Mouse (Mus musculus): Measurements from ENCODE around the gene Gpr68. TPM values are rescaled to one million over a fixed set of nuclear protein-coding genes. Genes with fewer than 3 reads are reported as not detected.

Gpr68 gene
- total RNA-seq (2018; cell fraction: chromatin; rRNA removed): 1 to 10 TPM in 8 of 26 experiments, under 1 TPM in 16, not detected in 2; 0.22 to 4.4 (median 0.70) TPM
- 1 to 10 TPM in 10 of 26 experiments, under 1 TPM in 16; 0.15 to 3.5 (median 0.73) TPM for total RNA-seq (2018; cell fraction: cytosol; rRNA removed)
- 1 to 10 TPM in 20 of 26 experiments, under 1 TPM in 6; 0.34 to 3.0 (median 1.5) TPM for total RNA-seq (2018; cell fraction: nucleus; rRNA removed)
- polyA plus RNA-seq (2018): 0.07 to 1.3 TPM (median 0.72 TPM) in 3 replicates

DNA sequence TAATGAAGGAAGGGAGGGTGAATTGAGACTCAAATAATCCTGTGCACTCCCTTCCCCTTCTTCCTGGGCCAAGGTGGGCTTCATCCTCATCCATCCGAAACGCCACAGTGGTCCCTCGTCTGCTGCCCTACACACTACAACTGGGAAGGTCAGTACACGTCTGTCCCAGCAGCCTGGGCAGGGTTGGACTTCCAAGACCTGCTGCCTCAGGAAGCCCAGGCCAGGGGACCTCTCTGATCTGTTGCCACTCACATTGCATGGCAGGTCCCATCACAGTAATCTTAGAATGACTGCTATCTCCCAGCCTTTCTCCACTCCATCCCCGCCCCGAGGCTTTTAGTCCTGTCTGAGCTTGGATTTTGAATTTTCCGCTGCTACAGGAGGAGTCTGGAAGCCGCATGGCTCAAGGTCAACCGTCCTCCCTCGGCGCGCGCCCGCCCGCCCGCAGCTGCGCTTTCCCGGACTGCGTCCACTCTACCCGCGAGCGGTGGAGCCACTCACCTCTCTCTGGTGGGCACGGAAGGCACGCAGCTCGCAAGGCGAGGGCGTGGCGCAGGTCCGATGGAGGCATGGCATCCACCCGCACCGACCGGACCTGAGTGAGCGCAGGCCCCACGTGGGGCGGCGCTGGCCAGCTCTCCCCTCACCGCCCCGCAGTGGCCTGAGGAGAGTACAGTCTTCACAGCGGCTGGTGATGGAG lies at the start of gene Gpr68:
TSS of gene Gpr68 (minus strand) at position 601 of the 700 bp plus-strand sequence.
- Histone ChIP-seq H3K79me2 (ENCODE audit: inconsistent target) (no peaks in the 10 kb centered on the region), H3K27ac (no peak within 1 kb of the TSS), H3K36me3 (ENCODE audit: inconsistent target) (no peaks in the 10 kb centered on the region), H3K4me3 (ENCODE audit: inconsistent target) (no peak within 1 kb of the TSS)
- WGBS (ENCODE audit: missing documents): 8% methylated on average over 35 of the region's 39 CpGs

DNA sequence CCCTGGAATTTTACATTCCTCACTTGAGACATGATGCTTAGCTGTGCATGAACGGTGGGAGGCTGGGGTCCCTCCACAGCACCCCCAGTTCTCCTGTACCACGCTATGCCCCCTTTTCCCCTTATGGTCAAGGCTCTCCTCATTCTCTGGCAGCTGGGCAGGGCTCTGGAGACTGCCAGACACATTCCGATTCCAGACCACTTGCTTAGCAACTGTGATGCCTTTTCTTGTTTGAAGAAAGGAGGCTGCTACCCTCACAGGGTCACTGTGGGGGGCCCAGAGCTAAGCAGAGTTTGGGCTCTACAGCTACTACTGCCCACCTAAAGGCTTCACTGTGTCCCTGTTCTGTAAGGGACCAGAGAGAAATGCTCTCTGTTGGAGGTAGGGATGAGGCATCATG lies 49.3 kb upstream of the Gpr68 start:
- 95% methylated on average over 3 of the region's 3 CpGs for WGBS (ENCODE audit: missing documents)
- H3K27ac ChIP-seq: no peak overlapping the region
- H3K36me3 ChIP-seq (ENCODE audit: inconsistent target): no peaks in the 10 kb centered on the region
- H3K4me3 ChIP-seq (ENCODE audit: inconsistent target): no peak overlapping the region
- no peaks in the 10 kb centered on the region for H3K79me2 ChIP-seq (ENCODE audit: inconsistent target)

DNA sequence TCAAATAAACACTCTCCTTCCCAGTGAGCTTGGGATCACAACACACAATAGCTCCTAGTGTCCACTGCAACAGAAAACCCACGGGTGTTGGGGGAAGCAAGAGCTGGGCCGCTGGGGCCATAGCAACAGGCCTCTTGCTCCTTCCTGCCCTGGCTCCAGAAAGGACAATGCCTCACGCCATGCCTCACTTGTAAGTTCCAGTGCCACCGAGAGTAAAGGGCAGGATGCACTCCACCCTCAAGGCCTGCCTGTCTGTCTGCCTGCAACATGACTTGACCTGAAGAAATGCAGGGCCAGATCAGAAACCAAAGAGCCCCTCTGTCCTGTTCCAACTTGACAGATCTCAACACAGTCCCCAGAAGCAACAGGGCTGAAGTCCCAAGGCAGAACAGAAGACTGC lies 48.8 kb upstream of the Gpr68 start:
- no peaks in the 10 kb centered on the region for H3K79me2 ChIP-seq (ENCODE audit: inconsistent target)
- no peaks in the 10 kb centered on the region for H3K36me3 ChIP-seq (ENCODE audit: inconsistent target)
- 96% methylated on average over 4 of the region's 4 CpGs for WGBS (ENCODE audit: missing documents)
- no peak overlapping the region for H3K4me3 ChIP-seq (ENCODE audit: inconsistent target)
- H3K27ac ChIP-seq: no peak overlapping the region

DNA sequence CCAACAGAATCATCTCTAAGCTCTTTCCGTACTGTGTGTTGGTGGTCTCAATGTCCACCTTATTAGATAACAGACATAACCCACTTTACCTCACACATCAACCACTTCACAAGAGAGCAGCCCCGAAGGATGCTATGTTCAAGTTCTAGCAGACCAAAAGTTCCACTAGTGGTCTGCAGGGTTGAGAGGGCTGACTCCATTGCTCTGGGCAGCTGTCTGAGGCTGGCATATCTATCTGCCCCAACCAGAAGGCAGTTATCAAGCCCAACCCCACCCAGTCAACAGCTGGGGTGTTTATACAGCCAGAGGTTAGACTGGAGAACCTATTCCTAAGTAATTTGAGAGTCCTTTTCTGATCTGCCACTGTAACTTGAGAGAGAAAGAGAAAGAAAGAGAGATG lies 48.0 kb upstream of the Gpr68 start:
- no peak overlapping the region for H3K4me3 ChIP-seq (ENCODE audit: inconsistent target)
- no peaks in the 10 kb centered on the region for H3K79me2 ChIP-seq (ENCODE audit: inconsistent target)
- H3K36me3 ChIP-seq (ENCODE audit: inconsistent target): no peaks in the 10 kb centered on the region
- 100% methylated on average over 2 of the region's 2 CpGs for WGBS (ENCODE audit: missing documents)
- no peak overlapping the region for H3K27ac ChIP-seq

DNA sequence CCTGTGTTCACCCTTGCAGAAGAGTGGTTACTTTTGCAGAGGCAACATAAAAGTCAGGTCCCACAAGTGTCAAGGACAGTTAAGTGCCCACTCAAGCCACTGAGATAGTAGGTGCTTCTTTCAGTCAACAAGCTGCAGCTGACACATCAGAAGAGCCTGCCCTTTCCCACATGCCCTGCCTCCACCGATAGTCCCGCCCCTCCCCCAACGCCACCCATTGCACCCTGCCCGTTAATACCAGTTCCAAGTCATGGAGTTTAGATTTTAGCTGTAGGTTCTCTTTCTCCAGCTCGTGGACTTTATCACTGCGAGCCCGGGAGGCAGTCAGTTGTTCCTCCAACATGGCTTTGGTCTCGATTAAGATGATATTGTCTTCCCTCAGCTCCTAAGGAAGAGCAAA lies 45.9 kb upstream of the Gpr68 start:
- H3K36me3 ChIP-seq (ENCODE audit: inconsistent target): no peaks in the 10 kb centered on the region

DNA sequence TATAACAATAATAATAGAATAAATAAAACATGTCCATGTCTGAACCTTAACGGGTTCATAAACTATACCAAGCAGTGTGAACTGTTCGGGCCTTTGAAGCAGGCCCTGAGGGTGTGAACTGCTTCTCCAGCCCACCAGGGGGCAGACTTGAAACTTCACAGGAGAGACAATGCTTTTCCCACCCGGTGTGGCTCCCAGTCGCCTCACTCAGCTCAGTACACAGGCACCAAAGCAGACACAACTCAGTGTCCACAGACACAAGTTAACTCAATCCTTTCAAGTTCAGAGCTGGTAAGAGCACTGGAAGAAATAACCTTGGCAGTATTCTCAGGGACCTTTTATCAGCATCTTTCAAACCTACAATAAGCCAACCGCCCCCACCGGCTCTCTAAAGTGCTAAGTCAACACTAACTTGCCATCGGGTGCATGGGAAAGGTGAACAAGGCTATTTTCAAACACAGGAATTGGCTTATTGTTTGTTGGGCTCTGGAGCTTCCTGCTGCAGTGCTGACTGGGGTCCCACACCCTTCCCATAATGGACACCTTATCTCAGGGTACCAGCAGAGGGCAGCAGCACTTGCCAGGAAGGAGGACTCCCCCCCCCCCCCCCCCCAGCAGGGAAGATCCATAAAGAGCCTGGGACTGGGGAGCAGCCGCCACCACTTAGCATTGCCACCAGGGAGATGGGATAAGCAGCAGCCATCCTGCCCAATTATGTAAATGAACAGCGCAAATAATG lies 44.4 kb upstream of the Gpr68 start:
- WGBS (ENCODE audit: missing documents): 39% methylated on average over 9 of the region's 9 CpGs

More for the DNA sequence above, 45.9 kb upstream of the Gpr68 start:
- 95% methylated on average over 8 of the region's 8 CpGs for WGBS (ENCODE audit: missing documents)
- Histone ChIP-seq H3K4me3 (ENCODE audit: inconsistent target) (no peak overlapping the region), H3K79me2 (ENCODE audit: inconsistent target) (no peaks in the 10 kb centered on the region), H3K27ac (no peak overlapping the region)

DNA sequence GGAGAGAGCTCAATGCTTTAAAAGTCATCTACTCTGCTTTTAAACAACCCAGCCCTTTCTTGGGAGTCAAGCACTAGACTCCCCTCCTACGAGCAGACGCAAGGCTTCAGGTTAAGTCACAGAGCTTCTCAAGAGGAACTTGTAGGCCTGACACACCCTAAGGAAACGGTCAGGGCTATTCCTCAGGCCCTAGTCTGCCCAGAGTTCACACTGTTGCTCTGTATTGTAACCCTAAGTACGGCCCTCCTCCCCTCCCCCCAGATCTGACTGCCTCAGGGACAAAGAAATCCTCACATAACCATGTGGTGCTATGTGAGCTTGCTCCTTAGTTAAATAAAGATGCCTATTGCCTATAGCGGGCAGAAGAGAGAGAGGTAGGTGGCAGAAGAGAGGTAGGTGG lies 41.1 kb upstream of the Gpr68 start:
- Histone ChIP-seq H3K79me2 (ENCODE audit: inconsistent target) (no peaks in the 10 kb centered on the region), H3K36me3 (ENCODE audit: inconsistent target) (no peaks in the 10 kb centered on the region), H3K4me3 (ENCODE audit: inconsistent target) (no peak overlapping the region), H3K27ac (no peak overlapping the region)
- WGBS (ENCODE audit: missing documents): 92% methylated on average over 5 of the region's 5 CpGs

More for the DNA sequence above, 44.4 kb upstream of the Gpr68 start:
- H3K27ac ChIP-seq: no peak overlapping the region
- H3K4me3 ChIP-seq (ENCODE audit: inconsistent target): no peak overlapping the region
- no peaks in the 10 kb centered on the region for H3K79me2 ChIP-seq (ENCODE audit: inconsistent target)
- H3K36me3 ChIP-seq (ENCODE audit: inconsistent target): no peaks in the 10 kb centered on the region

DNA sequence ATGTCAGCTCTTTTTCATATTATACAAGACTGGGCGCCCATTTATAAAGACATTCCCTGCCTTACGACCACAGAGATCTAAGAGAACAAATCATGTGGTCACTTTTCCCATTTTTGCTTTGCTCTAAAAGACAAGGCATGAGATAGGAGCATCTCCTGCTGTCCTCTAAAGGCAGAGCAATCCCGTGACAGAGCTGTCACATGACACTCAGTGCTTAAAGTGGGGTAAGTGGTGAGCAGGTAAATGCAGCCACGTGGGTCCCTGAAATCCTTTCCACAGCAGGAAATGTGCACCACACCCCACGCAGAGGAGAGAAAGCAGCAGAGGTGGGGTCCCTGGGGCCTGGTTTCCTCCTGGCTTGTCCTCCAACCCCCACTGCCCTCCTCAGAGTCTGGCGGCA lies 40.0 kb upstream of the Gpr68 start:
- Histone ChIP-seq H3K4me3 (ENCODE audit: inconsistent target) (no peak overlapping the region), H3K27ac (no peak overlapping the region), H3K36me3 (ENCODE audit: inconsistent target) (no peaks in the 10 kb centered on the region), H3K79me2 (ENCODE audit: inconsistent target) (no peaks in the 10 kb centered on the region)
- 94% methylated on average over 6 of the region's 6 CpGs for WGBS (ENCODE audit: missing documents)

DNA sequence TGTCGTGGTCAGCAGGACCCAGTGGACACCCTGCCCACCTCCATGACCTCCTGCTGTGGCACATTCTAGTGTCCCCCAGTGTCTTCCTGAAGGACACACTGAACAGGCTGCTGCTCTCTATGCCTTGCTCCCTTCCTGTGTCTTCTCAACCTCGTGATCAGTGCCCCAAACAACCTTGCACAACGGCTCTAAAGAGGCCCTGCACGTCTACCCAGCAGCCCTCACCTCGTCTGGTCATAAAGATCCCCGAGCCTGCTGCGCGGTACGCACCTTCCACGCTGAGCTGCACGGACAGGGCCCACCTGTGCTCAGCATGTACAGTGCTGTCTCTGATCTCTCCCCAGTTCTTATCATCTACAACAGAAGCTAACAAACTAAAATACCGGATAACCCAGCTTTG lies 38.0 kb upstream of the Gpr68 start:
- no peaks in the 10 kb centered on the region for H3K36me3 ChIP-seq (ENCODE audit: inconsistent target)
- WGBS (ENCODE audit: missing documents): 92% methylated on average over 12 of the region's 12 CpGs
- no peak overlapping the region for H3K27ac ChIP-seq
- H3K79me2 ChIP-seq (ENCODE audit: inconsistent target): no peaks in the 10 kb centered on the region
- no peak overlapping the region for H3K4me3 ChIP-seq (ENCODE audit: inconsistent target)

DNA sequence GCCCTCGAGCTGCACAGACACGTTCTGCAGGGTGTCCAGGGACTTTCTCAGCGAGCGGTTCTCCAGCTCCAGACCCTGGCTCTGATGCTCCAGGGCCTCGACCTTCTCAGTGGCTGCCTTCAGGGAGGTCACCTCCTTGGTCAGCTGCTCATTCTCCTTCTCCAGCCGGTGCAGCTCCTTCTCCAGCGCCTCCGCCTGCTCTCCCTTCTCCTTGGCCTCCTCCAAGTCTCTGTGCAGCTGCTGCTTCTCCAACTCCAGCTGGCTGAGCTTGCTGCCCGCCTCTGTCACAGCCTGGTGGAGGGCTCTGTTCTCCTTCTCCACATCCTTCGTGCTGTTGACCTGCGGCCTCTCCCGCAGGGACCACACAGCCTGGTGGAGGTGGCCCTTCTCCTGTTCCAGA lies 37.5 kb upstream of the Gpr68 start:
- no peaks in the 10 kb centered on the region for H3K36me3 ChIP-seq (ENCODE audit: inconsistent target)

DNA sequence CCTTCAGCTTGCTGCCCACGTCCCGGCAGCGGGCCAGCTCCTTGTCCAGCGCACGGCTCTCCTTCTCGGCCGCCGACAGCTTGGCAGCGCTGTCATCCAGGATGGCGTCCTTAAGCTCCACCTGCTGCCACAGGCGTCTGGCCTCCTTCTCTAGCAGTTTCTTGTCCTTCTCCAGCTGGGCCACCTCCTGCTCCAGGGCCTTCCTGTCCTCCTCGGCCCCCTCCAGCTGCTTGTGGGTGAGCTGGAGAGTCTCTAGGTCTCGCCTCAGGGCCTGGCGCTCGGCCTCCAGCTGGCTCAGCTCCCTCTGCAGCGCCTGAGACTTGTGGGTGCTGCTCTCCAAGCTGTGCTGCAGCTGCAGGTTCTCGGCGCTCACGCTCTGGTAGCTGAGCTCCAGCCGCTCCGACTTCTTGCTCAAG lies 36.9 kb upstream of the Gpr68 start:
- WGBS (ENCODE audit: missing documents): 94% methylated on average over 21 of the region's 21 CpGs
- H3K36me3 ChIP-seq (ENCODE audit: inconsistent target): no peaks in the 10 kb centered on the region

More for the DNA sequence above, 37.5 kb upstream of the Gpr68 start:
- Histone ChIP-seq H3K79me2 (ENCODE audit: inconsistent target) (no peaks in the 10 kb centered on the region), H3K27ac (no peak overlapping the region), H3K4me3 (ENCODE audit: inconsistent target) (no peak overlapping the region)
- WGBS (ENCODE audit: missing documents): 95% methylated on average over 11 of the region's 12 CpGs

DNA sequence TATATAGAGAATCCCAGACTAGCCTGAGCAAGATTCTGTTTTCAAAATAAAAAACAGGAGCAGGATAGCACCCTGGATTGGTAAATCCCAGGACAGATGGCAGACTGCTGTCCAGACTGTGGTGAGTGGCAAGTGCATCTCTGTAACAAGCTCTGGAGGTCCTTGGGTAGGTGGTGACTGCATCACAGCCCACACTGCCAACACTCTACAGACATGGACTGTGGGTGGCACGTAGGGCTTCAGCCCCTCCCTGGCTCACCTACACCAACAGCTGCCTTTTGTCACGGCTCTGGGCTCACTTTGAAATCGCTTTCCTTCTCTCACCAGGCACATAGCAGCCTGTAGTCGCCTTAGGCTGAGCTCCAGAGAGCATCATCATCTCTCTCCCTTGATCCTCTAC lies 35.1 kb upstream of the Gpr68 start:
- Histone ChIP-seq H3K36me3 (ENCODE audit: inconsistent target) (no peaks in the 10 kb centered on the region), H3K79me2 (ENCODE audit: inconsistent target) (no peaks in the 10 kb centered on the region), H3K4me3 (ENCODE audit: inconsistent target) (no peak overlapping the region), H3K27ac (no peak overlapping the region)
- WGBS (ENCODE audit: missing documents): 94% methylated on average over 4 of the region's 4 CpGs

More for the DNA sequence above, 36.9 kb upstream of the Gpr68 start:
- H3K4me3 ChIP-seq (ENCODE audit: inconsistent target): no peak overlapping the region
- H3K79me2 ChIP-seq (ENCODE audit: inconsistent target): no peaks in the 10 kb centered on the region
- H3K27ac ChIP-seq: no peak overlapping the region

DNA sequence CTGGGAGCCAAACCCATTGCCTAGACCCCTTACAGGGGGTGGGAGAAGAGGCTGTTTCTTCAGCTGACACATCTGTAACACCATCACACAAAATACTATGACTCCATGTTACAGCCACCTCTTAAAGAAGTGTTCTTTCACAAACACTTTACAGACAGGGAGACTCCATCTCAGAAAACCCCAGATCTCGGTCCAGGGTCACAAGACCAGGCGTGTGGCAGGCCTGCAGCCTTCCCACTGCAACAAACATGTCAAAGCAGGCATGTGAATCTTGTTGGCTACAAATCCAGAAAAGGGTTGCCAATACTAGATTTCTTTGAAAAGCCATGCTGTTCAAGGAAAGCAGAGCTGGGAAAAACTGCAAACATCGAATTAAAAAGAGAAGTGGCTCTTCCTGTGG lies 33.4 kb upstream of the Gpr68 start:
- no peaks in the 10 kb centered on the region for H3K79me2 ChIP-seq (ENCODE audit: inconsistent target)
- H3K4me3 ChIP-seq (ENCODE audit: inconsistent target): no peak overlapping the region
- no peaks in the 10 kb centered on the region for H3K36me3 ChIP-seq (ENCODE audit: inconsistent target)
- H3K27ac ChIP-seq: no peak overlapping the region
- WGBS (ENCODE audit: missing documents): 67% methylated on average over 3 of the region's 3 CpGs

DNA sequence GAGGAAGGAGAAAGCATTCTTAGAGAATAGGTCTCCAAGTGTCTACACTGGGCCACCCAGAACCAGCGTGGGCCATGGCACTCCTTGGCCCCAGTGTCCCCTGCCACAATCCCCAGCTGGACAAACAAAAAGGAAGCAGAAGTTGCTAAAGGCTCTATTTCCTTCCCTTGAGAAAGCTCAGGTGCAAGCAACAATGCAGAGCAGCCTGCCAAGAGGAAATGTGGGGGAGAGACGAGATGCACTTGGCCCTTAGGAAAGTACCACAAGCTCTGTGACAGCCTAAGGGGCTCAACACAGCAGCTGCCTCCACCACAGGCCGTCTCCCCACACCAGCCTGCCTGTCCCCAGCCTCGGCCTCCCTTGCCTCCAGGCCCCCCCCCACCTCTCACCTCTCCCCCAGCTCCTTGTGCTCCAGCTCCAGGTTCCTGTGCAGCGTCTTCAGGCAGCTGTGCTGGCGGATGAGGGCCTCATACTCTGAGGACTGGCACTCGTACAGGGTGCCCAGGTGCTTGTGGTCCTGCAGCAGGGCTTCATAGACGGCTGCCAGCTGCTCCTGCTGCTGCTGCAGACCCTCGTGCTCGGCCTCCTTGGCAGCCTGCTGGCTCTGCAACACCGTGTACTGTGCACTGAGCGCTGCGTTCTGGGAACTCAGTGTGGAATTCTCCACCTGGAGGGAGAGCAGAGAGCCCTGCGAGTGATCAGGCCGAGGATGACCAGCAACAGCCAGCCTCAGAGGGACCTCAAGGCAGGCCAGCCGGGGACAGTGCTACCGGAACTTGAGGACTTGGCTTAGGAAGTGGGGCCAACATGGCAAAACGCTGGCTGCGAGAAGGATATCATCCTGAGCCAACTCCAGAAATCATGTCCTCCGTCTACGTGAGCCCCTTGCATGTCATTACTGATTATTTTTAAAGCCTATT lies 29.7 kb upstream of the Gpr68 start:
- 75% methylated on average over 21 of the region's 21 CpGs for WGBS (ENCODE audit: missing documents)
- no peak overlapping the region for H3K4me3 ChIP-seq (ENCODE audit: inconsistent target)

More for the DNA sequence above, 29.7 kb upstream of the Gpr68 start:
- Histone ChIP-seq H3K27ac (no peak overlapping the region), H3K79me2 (ENCODE audit: inconsistent target) (no peaks in the 10 kb centered on the region), H3K36me3 (ENCODE audit: inconsistent target) (no peaks in the 10 kb centered on the region)

Data from macrophage (primary cell).